Mouse (Mus musculus) liver, embryonic 14.5 days (tissue): ENCODE measurements around the gene Hnrnpll. TPM values are rescaled to one million over a fixed set of nuclear protein-coding genes. Genes with fewer than 3 reads are reported as not detected.
A peak's percentile ranks its signal among the peaks of the same experiment; 100 is the strongest.
"Not testable (repeated sequence)": the region's sequence is repeated elsewhere in the genome, so short reads cannot be mapped to it uniquely, and the experiment has no call there.

Experiments used
- ATAC-seq: fragments of 200-750 bp; cut with Nextera tagmentation; 2 replicates; pipeline ENCODE4 v1.8.0; 2017; ENCODE audit warnings: moderate number of reproducible peaks, mild to moderate bottlenecking, moderate library complexity; ENCODE audit not compliant: insufficient read depth
- DNase-seq, 3 experiments: peaks; one replicate each; pipeline ENCODE4 v3.0.0-alpha.2; 2012 to 2013; ENCODE audit warnings: low read depth in 3 of 3, low spot score in 3 of 3
- H3K27ac ChIP-seq: fragments of 300-500 bp; sonication (generic); 2 replicates; pipeline ENCODE4 v1.5.1; 2014; ENCODE audit warnings: moderate library complexity, mild to moderate bottlenecking, control low read depth, inconsistent platforms
- H3K27me3 ChIP-seq: fragments of 300-500 bp; sonication (generic); 2 replicates; pipeline ENCODE4 v1.6.1; 2014; ENCODE audit warnings: mild to moderate bottlenecking, low read length, moderate library complexity; ENCODE audit not compliant: control insufficient read depth, insufficient read depth
- H3K36me3 ChIP-seq: fragments of 300-500 bp; sonication (generic); replicated peaks from 2 replicates; pipeline ENCODE4 v1.6.1; 2014; ENCODE audit warnings: low read depth; ENCODE audit not compliant: control insufficient read depth, insufficient read depth
- H3K4me1 ChIP-seq, 2 experiments: fragments of 200-500 bp in 1 of 2; fragments of 300-500 bp in 1 of 2; sonication (generic) in 1 of 2; replicated peaks; 2 replicates each; pipeline ENCODE4 v1.6.1; 2012 to 2014; ENCODE audit warnings: antibody characterized with exemption in 1 of 2, inconsistent platforms in 1 of 2, low read length in 1 of 2; ENCODE audit not compliant: control insufficient read depth in 2 of 2, insufficient read depth in 2 of 2
- H3K4me2 ChIP-seq: fragments of 300-500 bp; sonication (generic); 2 replicates; pipeline ENCODE4 v1.6.1; 2014; ENCODE audit warnings: low read depth, mild to moderate bottlenecking, control low read depth, moderate library complexity
- H3K4me3 ChIP-seq, 2 experiments: fragments of 200-500 bp in 1 of 2; fragments of 300-500 bp in 1 of 2; sonication (generic) in 1 of 2; 2 replicates each; pipeline ENCODE4 v1.5.1; 2012 to 2014; ENCODE audit warnings: low read depth in 2 of 2, low read length in 2 of 2, mild to moderate bottlenecking in 2 of 2, control low read depth in 1 of 2, inconsistent platforms in 1 of 2, moderate library complexity in 1 of 2; ENCODE audit not compliant: insufficient read depth in 1 of 2
- H3K9ac ChIP-seq: fragments of 300-500 bp; sonication (generic); replicated peaks from 2 replicates; pipeline ENCODE4 v1.6.1; 2014; ENCODE audit warnings: mild to moderate bottlenecking, control low read depth, moderate library complexity
- H3K9me3 ChIP-seq: fragments of 300-500 bp; sonication (generic); 2 replicates; pipeline ENCODE4 v1.6.1; 2016; ENCODE audit warnings: low read length, mixed read lengths; ENCODE audit not compliant: control insufficient read depth
- CTCF ChIP-seq: IDR thresholded peaks from 2 replicates; pipeline ENCODE4 v1.5.1; 2016; ENCODE audit warnings: antibody characterized with exemption, low read depth, control low read depth
- EP300 ChIP-seq: IDR thresholded peaks from 2 replicates; pipeline ENCODE4 v1.6.1; 2016; ENCODE audit warnings: antibody characterized with exemption, low read depth
- WGBS: fragments of 180-500 bp; shearing (Covaris S2); extraction: QIAGEN DNeasy Blood & Tissue Kit; methylation state at CpG from one replicate; pipeline ENCODE4 v1.1.7; 2014; ENCODE audit not compliant: insufficient replicate concordance; 5-methylcytosine and 5-hydroxymethylcytosine counted together
- polyA plus RNA-seq, 2 experiments: library from polyadenylated mRNA; depleted of rRNA in 1 of 2; stranded (reverse) in 1 of 2; unstranded in 1 of 2; fragments of >200 nt; fragmentation: Nextera tagmentation in 1 of 2; extraction: Ambion mirVana in 1 of 2; gene quantifications; 2 replicates each; pipeline versions ENCODE4 v1.2.1 to v1.2.3; 2012 to 2014

Gene Hnrnpll
- polyA plus RNA-seq, 2 experiments: 23.1 to 23.5 TPM

- Histone ChIP-seq H3K9me3 (no peaks in the 10 kb centered on the region), H3K4me2 (no peak overlapping the region), H3K9ac (no peak overlapping the region), H3K27me3 (no peaks in the 10 kb centered on the region), H3K4me3 (no peak overlapping the region), H3K27ac (no peak overlapping the region), H3K36me3 (no peaks in the 10 kb centered on the region), H3K4me1 (peaks cover 8 to 16% of the 10 kb centered on the region in 2 experiments)
- ATAC-seq (no peak), DNase-seq (no peak)
- TF ChIP-seq EP300 (no peak), CTCF (peak; percentile 55)
- 57% methylated on average over 2 of the region's 2 CpGs for WGBS
Measured at GRCm38 (mm10) chr17:80020495-80020894, 41.6 kb downstream of the Hnrnpll start.

DNA sequence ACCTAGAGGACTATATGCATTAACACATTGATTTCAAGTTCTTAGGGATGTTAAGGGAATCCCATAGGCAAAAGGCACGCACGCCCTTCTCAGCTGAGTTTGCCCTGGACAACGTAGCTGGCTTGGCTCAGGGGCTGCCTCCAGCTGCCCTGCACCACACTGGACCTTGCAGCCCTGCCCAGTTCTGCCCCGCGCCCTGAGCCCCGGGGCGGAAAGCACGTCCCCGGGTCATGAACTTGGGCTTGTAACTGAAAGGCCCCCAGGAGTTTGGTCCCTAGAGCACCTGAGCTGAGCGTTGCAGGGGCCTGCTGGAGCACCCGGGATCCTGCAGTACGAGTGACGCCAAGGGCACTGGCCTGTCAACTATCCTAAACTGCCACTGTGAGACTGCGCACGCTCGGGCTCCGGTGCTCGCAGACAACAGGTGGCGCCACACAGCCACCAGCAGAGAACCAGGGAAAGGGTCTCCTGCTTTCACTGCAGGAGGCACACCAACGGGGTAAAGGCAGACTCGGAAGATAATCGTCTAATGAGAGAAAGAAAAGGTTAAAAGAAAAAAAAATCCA lies 43.1 kb downstream of the Hnrnpll start:
- Histone ChIP-seq H3K4me1 (peaks cover 14 to 30% of the 10 kb centered on the region in 2 experiments), H3K9me3 (no peaks in the 10 kb centered on the region)
- 14% methylated on average over 22 of the region's 22 CpGs for WGBS

DNA sequence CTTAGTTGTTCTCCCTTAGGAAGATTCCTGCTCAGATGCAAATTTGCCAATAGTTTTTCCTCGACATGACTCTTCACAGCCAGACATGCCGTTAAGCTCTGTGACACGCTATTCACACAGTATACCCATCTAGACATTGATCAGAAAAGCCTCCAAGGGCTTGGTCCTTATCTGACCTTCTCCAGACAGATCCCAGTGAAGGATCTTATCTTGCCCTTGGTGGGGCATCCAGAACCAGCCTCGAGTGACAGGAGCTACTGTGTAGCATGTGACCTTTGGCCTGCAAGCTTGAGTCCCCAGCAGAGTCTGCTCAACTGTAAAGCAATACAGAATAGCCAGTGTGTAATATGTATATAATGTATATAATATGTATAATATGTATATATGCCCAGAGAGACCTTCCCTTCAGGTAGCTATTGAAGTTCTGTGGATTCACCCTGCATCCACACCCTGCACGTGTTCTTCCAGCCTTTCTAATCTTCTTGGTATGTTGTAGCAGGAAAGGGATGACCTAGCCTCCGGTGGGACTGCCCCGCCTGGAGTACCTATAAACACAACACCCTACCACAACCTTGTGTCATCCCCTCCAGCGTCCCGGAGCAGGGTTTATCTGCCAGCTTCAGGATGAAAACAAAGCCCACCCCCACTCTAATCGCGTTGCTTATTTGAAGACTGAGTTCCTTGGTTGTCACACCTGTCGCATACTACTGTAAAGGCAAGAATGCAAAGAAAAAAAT lies 43.7 kb downstream of the Hnrnpll start:
- Histone ChIP-seq H3K4me1 (peaks cover 18 to 34% of the 10 kb centered on the region in 2 experiments), H3K27me3 (no peaks in the 10 kb centered on the region), H3K4me2 (peak overlapping the region; percentile 63), H3K36me3 (no peaks in the 10 kb centered on the region), H3K9ac (no peak overlapping the region), H3K27ac (no peak overlapping the region), H3K9me3 (no peaks in the 10 kb centered on the region), H3K4me3 (no peak overlapping the region)
- ATAC-seq: no peak
- TF ChIP-seq CTCF: no peak
- no peak for DNase-seq
- WGBS: 36% methylated on average over 12 of the region's 12 CpGs

More for the DNA sequence above, 43.1 kb downstream of the Hnrnpll start:
- no peaks in the 10 kb centered on the region for H3K36me3 ChIP-seq
- peak; percentile 77 for TF ChIP-seq CTCF
- no peak for TF ChIP-seq EP300
- H3K4me2 ChIP-seq: peak overlapping the region; percentile 63
- ATAC-seq (no peak), DNase-seq (no peak)
- peak overlapping the region in 1 of 2 experiments; percentile 23; a peak in 2 of 4 replicates for H3K4me3 ChIP-seq
- H3K27me3 ChIP-seq: no peaks in the 10 kb centered on the region
- H3K9ac ChIP-seq: no peak overlapping the region
- H3K27ac ChIP-seq: no peak overlapping the region

GRCm38 (mm10) chr17:80017389-80017788 lies 44.7 kb downstream of the Hnrnpll start:
- Histone ChIP-seq H3K27me3 (no peaks in the 10 kb centered on the region), H3K27ac (no peak overlapping the region), H3K9me3 (no peaks in the 10 kb centered on the region), H3K36me3 (no peaks in the 10 kb centered on the region), H3K4me1 (peaks cover 18 to 34% of the 10 kb centered on the region in 2 experiments), H3K4me3 (no peak overlapping the region), H3K9ac (no peak overlapping the region), H3K4me2 (0 out of 2 replicates have a peak overlapping the region, but pooled peaks have one; percentile 22)
- DNase-seq: peak; percentile 48 to 56 (median 51)
- WGBS: 33% methylated on average over 12 of the region's 12 CpGs
- 0 out of 2 replicates have a peak, but pooled peaks have one; percentile 11 for ATAC-seq
- TF ChIP-seq CTCF (peak; percentile 93), EP300 (no peak)

- ATAC-seq, H3K4me3 ChIP-seq, H3K27ac ChIP-seq, H3K9ac ChIP-seq, H3K27me3 ChIP-seq, H3K4me2 ChIP-seq, DNase-seq, H3K36me3 ChIP-seq, H3K9me3 ChIP-seq: not testable (repeated sequence)
- WGBS: 62% methylated on average over 4 of the region's 4 CpGs
- H3K4me1 ChIP-seq: peaks cover 18 to 34% of the 10 kb centered on the region in 2 experiments
Measured at GRCm38 (mm10) chr17:80016400-80016799, 45.7 kb downstream of the Hnrnpll start.
